Mouse (Mus musculus) stomach, embryonic 16.5 days (tissue): ENCODE measurements around the gene Lactb. TPM values are rescaled to one million over a fixed set of nuclear protein-coding genes. Genes with fewer than 3 reads are reported as not detected.

Source experiments
- ATAC-seq: fragments of 200-750 bp; cut with Nextera tagmentation; 2 replicates; pipeline ENCODE4 v1.8.0; 2017; ENCODE audit warnings: moderate number of reproducible peaks, moderate TSS enrichment; ENCODE audit not compliant: insufficient read depth, low FRiP score
- H3K27ac ChIP-seq: fragments of 300-500 bp; sonication (generic); 2 replicates; pipeline ENCODE4 v1.5.1; 2014; ENCODE audit warnings: low read length
- H3K27me3 ChIP-seq: fragments of 300-500 bp; sonication (generic); 2 replicates; pipeline ENCODE4 v1.6.1; 2014; ENCODE audit warnings: low read length, control low read depth, mixed read lengths; ENCODE audit not compliant: control insufficient read depth, insufficient read depth
- H3K36me3 ChIP-seq: fragments of 300-500 bp; sonication (generic); 2 replicates; pipeline ENCODE4 v1.6.1; 2014; ENCODE audit warnings: low read length; ENCODE audit not compliant: control insufficient read depth, insufficient read depth
- H3K4me1 ChIP-seq: fragments of 300-500 bp; sonication (generic); 2 replicates; pipeline ENCODE4 v1.6.1; 2014; ENCODE audit warnings: low read length, control low read depth, mixed read lengths; ENCODE audit not compliant: control insufficient read depth, insufficient read depth
- H3K4me2 ChIP-seq: fragments of 300-500 bp; sonication (generic); 2 replicates; pipeline ENCODE4 v1.6.1; 2014; ENCODE audit warnings: low read depth, low read length, mixed read lengths
- H3K4me3 ChIP-seq: fragments of 300-500 bp; sonication (generic); replicated peaks from 2 replicates; pipeline ENCODE4 v1.5.1; 2014; ENCODE audit warnings: mild to moderate bottlenecking, low read length
- H3K9ac ChIP-seq: fragments of 300-500 bp; sonication (generic); 2 replicates; pipeline ENCODE4 v1.6.1; 2014; ENCODE audit warnings: low read length
- H3K9me3 ChIP-seq: fragments of 300-500 bp; sonication (generic); replicated peaks from 2 replicates; pipeline ENCODE4 v1.6.1; 2016; ENCODE audit warnings: low read length, control low read depth; ENCODE audit not compliant: control insufficient read depth
- WGBS: fragments of 180-500 bp; shearing (Covaris S2); extraction: QIAGEN DNeasy Blood & Tissue Kit; methylation state at CpG from one replicate; pipeline ENCODE4 v1.1.7; 2014; 5-methylcytosine and 5-hydroxymethylcytosine counted together
- polyA plus RNA-seq: library from polyadenylated mRNA; unstranded; fragments of >200 nt; fragmentation: Nextera tagmentation; extraction: Ambion mirVana; gene quantifications from 2 replicates; pipeline ENCODE4 v1.2.1, GENCODE M21; 2015

The Lactb gene
- polyA plus RNA-seq, 1 experiment from 2014 or later = 7.8 TPM

GRCm38 (mm10) chr9:67003656-67004055, 28.4 kb upstream of the Lactb start:
- Histone ChIP-seq H3K4me1 (no peaks in the 10 kb centered on the region), H3K4me2 (no peak overlapping the region), H3K9me3 (no peaks in the 10 kb centered on the region), H3K9ac (no peak overlapping the region), H3K27me3 (no peaks in the 10 kb centered on the region), H3K27ac (no peak overlapping the region), H3K36me3 (no peaks in the 10 kb centered on the region), H3K4me3 (no peak overlapping the region)
- no peak for ATAC-seq
- 48% methylated on average over 4 of the region's 4 CpGs for WGBS

- Histone ChIP-seq H3K9me3 (no peaks in the 10 kb centered on the region), H3K27me3 (no peaks in the 10 kb centered on the region), H3K4me3 (no peak overlapping the region), H3K9ac (no peak overlapping the region), H3K4me2 (no peak overlapping the region), H3K4me1 (no peaks in the 10 kb centered on the region), H3K36me3 (no peaks in the 10 kb centered on the region), H3K27ac (no peak overlapping the region)
- 24% methylated on average over 4 of the region's 4 CpGs for WGBS
- ATAC-seq = no peak
Observed at GRCm38 (mm10) chr9:67003156-67003555, 27.9 kb upstream of the Lactb start.

GRCm38 (mm10) chr9:67001506-67001905, 26.2 kb upstream of the Lactb start:
- H3K36me3 ChIP-seq = no peaks in the 10 kb centered on the region
- 0 out of 2 replicates have a peak, but pooled peaks have one; percentile 5 for ATAC-seq
- 73% methylated on average over 4 of the region's 4 CpGs for WGBS
- H3K4me3 ChIP-seq = no peak overlapping the region
- no peak overlapping the region for H3K4me2 ChIP-seq
- H3K9ac ChIP-seq = no peak overlapping the region
- H3K27me3 ChIP-seq = no peaks in the 10 kb centered on the region
- no peak overlapping the region for H3K27ac ChIP-seq
- no peaks in the 10 kb centered on the region for H3K9me3 ChIP-seq
- no peaks in the 10 kb centered on the region for H3K4me1 ChIP-seq

GRCm38 (mm10) chr9:67001050-67001449, 25.8 kb upstream of the Lactb start:
- H3K27me3 ChIP-seq = no peaks in the 10 kb centered on the region
- no peak overlapping the region for H3K9ac ChIP-seq
- 6% methylated on average over 6 of the region's 6 CpGs for WGBS
- H3K36me3 ChIP-seq = no peaks in the 10 kb centered on the region
- no peak overlapping the region for H3K4me2 ChIP-seq
- ATAC-seq = peak; percentile 69; the same call in 1 of the 2 replicates
- no peak overlapping the region for H3K27ac ChIP-seq
- no peaks in the 10 kb centered on the region for H3K4me1 ChIP-seq
- H3K9me3 ChIP-seq = no peaks in the 10 kb centered on the region
- no peak overlapping the region for H3K4me3 ChIP-seq

DNA sequence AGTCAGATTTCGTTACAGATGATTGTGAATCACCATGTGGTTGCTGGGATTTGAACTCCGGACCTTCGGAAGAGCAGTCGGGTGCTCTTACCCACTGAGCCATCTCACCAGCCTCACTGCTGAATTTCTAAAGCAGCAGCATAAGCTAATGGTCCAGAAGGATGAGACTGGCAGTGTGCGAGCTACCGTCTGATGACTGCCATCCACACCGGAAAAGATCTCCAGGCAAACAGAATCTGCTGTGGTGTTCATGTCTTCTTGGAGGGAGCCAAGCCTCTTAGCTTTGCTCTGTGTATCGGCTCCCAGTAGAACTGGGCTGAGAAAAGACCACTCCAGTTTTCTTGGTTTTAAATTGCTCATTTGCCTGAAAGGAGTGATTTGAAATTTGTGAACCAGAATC, 24.4 kb upstream of the Lactb start:
- no peak overlapping the region for H3K27ac ChIP-seq
- no peaks in the 10 kb centered on the region for H3K9me3 ChIP-seq
- no peak overlapping the region for H3K9ac ChIP-seq
- WGBS = 96% methylated on average over 8 of the region's 8 CpGs
- no peak overlapping the region for H3K4me2 ChIP-seq
- no peaks in the 10 kb centered on the region for H3K27me3 ChIP-seq
- no peak overlapping the region for H3K4me3 ChIP-seq
- no peak for ATAC-seq
- no peaks in the 10 kb centered on the region for H3K36me3 ChIP-seq
- no peaks in the 10 kb centered on the region for H3K4me1 ChIP-seq

DNA sequence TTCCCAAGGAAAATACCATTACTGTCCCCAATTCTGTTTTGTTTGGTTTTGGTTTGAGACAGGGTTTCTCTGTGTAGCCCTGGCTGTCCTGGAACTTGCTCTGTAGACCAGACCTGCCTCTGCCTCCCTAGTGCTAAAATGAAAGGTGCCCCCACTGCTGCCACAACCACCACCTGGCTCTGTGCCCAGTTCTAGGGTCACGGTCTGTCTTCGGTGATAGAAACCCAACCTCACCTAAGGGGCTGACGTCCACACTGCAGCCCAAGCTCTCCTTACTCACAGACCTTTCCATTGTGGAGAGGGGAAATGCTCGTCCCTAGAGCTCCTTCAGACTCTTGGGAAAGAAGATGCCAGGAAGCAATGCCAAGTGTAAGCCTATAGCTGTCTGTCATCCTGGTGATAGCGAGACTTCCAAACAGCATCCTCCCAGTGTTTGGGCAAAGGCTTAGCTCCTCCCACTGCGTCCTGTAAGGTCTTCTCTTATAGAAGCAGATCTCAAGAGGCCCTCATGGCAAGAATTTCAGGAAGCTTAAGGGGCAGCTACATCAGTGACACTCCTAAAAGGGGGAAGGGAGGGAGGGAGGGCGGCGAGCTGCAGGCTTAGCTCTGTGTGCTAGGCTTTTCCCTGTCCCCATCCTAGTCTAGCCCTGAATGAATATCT, 16.6 kb upstream of the Lactb start:
- Histone ChIP-seq H3K27me3 (no peaks in the 10 kb centered on the region), H3K4me2 (no peak overlapping the region), H3K4me1 (peaks cover 36% of the 10 kb centered on the region), H3K36me3 (no peaks in the 10 kb centered on the region), H3K4me3 (no peak overlapping the region), H3K9ac (no peak overlapping the region), H3K9me3 (0 out of 2 replicates have a peak, but pooled peaks cover 5% of the 10 kb centered on the region), H3K27ac (no peak overlapping the region)
- no peak for ATAC-seq
- WGBS = 70% methylated on average over 8 of the region's 8 CpGs

DNA sequence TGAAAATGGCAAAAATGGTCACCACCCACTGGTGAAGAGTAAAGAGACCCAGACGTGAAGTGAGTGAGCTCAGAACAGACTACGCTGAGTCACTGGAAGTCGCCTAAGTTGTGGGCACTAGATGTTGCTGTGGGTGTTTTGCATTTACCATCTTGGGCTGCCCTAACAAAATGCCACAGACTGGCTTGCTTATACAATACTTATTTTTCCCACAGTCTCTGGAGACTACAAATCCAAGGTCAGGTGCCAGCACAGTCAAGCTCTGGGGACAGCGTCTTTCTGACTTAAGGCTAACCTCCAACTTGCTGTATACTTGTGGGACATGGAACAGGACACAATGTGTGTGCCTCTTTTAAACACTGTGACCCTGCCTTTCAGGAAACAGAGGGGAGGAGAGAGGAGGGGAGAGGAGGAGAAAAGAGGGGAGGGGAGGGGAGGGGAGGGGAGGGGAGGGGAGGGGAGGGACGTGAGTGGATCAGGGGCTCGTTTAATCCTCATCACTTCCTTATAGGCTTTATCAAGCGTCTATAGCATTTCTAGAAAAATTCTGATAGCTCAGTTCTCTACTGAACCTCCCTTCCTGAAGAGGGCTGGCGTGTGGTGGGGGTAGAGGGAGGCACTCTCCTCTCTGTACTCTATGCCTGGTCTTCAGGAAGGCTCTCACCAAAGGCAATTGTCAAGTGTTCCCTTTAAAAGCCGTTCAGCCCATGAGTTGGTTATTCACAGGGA, 15.9 kb upstream of the Lactb start:
- no peak overlapping the region for H3K4me2 ChIP-seq
- H3K27me3 ChIP-seq = no peaks in the 10 kb centered on the region
- no peak overlapping the region for H3K4me3 ChIP-seq
- H3K9ac ChIP-seq = no peak overlapping the region
- WGBS = 58% methylated on average over 9 of the region's 9 CpGs
- no peak overlapping the region for H3K27ac ChIP-seq
- no peak for ATAC-seq
- H3K9me3 ChIP-seq = 0 out of 2 replicates have a peak, but pooled peaks cover 5% of the 10 kb centered on the region
- H3K4me1 ChIP-seq = peaks cover 36% of the 10 kb centered on the region
- H3K36me3 ChIP-seq = no peaks in the 10 kb centered on the region

- H3K9ac ChIP-seq = no peak overlapping the region
- peak overlapping the region; percentile 98 for H3K27ac ChIP-seq
- no peak overlapping the region for H3K4me2 ChIP-seq
- 83% methylated on average over 5 of the region's 5 CpGs for WGBS
- peaks cover 36% of the 10 kb centered on the region for H3K4me1 ChIP-seq
- H3K9me3 ChIP-seq = 0 out of 2 replicates have a peak, but pooled peaks cover 5% of the 10 kb centered on the region
- no peak overlapping the region for H3K4me3 ChIP-seq
- H3K27me3 ChIP-seq = no peaks in the 10 kb centered on the region
- ATAC-seq = no peak
- H3K36me3 ChIP-seq = no peaks in the 10 kb centered on the region
Observed at GRCm38 (mm10) chr9:66990046-66990445, 14.8 kb upstream of the Lactb start.

DNA sequence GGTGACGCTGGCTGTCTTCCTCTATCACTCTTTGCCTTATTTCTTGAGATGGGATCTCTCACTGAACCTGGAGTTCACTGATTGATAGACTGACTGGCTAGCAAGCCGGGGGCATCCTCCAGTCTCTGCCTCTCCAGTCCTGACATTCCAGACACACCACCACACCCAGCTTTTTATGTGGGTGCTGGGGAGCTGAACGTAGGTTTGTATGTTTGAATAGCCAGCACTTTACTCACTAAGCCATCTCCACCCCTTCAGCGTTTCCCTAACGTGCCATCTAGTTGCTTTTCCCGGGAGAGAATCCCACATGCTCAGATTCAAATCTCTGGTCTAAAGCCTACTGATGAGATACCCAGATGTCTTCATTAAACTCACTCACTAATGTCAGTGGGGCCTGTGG, 14.3 kb upstream of the Lactb start:
- Histone ChIP-seq H3K9ac (peak overlapping the region; percentile 22; the same call in 1 of the 2 replicates), H3K27ac (peak overlapping the region; percentile 98), H3K27me3 (no peaks in the 10 kb centered on the region), H3K4me1 (peaks cover 36% of the 10 kb centered on the region), H3K36me3 (no peaks in the 10 kb centered on the region), H3K9me3 (0 out of 2 replicates have a peak, but pooled peaks cover 5% of the 10 kb centered on the region), H3K4me3 (no peak overlapping the region), H3K4me2 (peak overlapping the region; percentile 20; the same call in 1 of the 2 replicates)
- no peak for ATAC-seq
- WGBS = 42% methylated on average over 6 of the region's 6 CpGs
